Mouse (Mus musculus): ENCODE data around the gene Cdk18.

GRCm38 (mm10) chr1:132112426-132112825 is 27.1 kb downstream of the Cdk18 start:
- TF ChIP-seq CTCF (IDR thresholded peaks at IDR 0.05; ENCODE audit: low read depth, low read length) (no peak), TAL1 (conservative IDR thresholded peaks at IDR 0.05; ENCODE audit: low read depth, low read length) (no peak), GATA1 (IDR thresholded peaks at IDR 0.05; ENCODE audit: borderline replicate concordance, low read length) (no peak), POLR2AphosphoS5 (IDR thresholded peaks at IDR 0.05; ENCODE audit: insufficient replicate concordance, low read depth, low read length) (no peak)

Data from G1E (cell line).